Mouse (Mus musculus) heart, embryonic 14.5 days (tissue): ENCODE measurements around the gene Caap1. TPM values are rescaled to one million over a fixed set of nuclear protein-coding genes. Genes with fewer than 3 reads are reported as not detected.
A peak's percentile ranks its signal among the peaks of the same experiment; 100 is the strongest.

ENCODE experiments used
- ATAC-seq: fragments of 200-750 bp; cut with Nextera tagmentation; 2 replicates; pipeline ENCODE4 v1.8.0; 2017; ENCODE audit warnings: low read depth, moderate TSS enrichment; ENCODE audit not compliant: insufficient number of reproducible peaks, insufficient read depth, low FRiP score
- H3K27ac ChIP-seq, 2 experiments: fragments of 200-500 bp in 1 of 2; fragments of 300-500 bp in 1 of 2; sonication (generic) in 1 of 2; replicated peaks in 1 of 2; 2 replicates each; pipeline ENCODE4 v1.5.1; 2012 to 2014; ENCODE audit warnings: low read depth in 2 of 2, low read length in 2 of 2, control low read depth in 1 of 2, mild to moderate bottlenecking in 1 of 2, mixed read lengths in 1 of 2; ENCODE audit not compliant: control insufficient read depth in 1 of 2, insufficient read depth in 1 of 2
- H3K27me3 ChIP-seq: fragments of 300-500 bp; sonication (generic); 2 replicates; pipeline ENCODE4 v1.6.1; 2014; ENCODE audit warnings: mild to moderate bottlenecking, low read length, control low read depth; ENCODE audit not compliant: control insufficient read depth, insufficient read depth
- H3K36me3 ChIP-seq: fragments of 300-500 bp; sonication (generic); 2 replicates; pipeline ENCODE4 v1.6.1; 2014; ENCODE audit warnings: mild to moderate bottlenecking, control low read depth, low read length, mixed read lengths; ENCODE audit not compliant: control insufficient read depth, insufficient read depth
- H3K4me1 ChIP-seq, 2 experiments: fragments of 200-500 bp in 1 of 2; fragments of 300-500 bp in 1 of 2; sonication (generic) in 1 of 2; 2 replicates each; pipeline ENCODE4 v1.6.1; 2012 to 2014; ENCODE audit warnings: low read length in 2 of 2, control low read depth in 1 of 2, mixed read lengths in 1 of 2; ENCODE audit not compliant: control insufficient read depth in 2 of 2, insufficient read depth in 2 of 2
- H3K4me2 ChIP-seq: fragments of 300-500 bp; sonication (generic); 2 replicates; pipeline ENCODE4 v1.6.1; 2014; ENCODE audit warnings: mild to moderate bottlenecking, low read length
- H3K4me3 ChIP-seq, 2 experiments: fragments of 200-500 bp in 1 of 2; fragments of 300-500 bp in 1 of 2; sonication (generic) in 1 of 2; 2 replicates each; pipeline ENCODE4 v1.5.1; 2012 to 2014; ENCODE audit warnings: low read length in 2 of 2, mild to moderate bottlenecking in 2 of 2, control low read depth in 1 of 2, low read depth in 1 of 2, moderate library complexity in 1 of 2; ENCODE audit not compliant: control insufficient read depth in 1 of 2, insufficient read depth in 1 of 2
- H3K9ac ChIP-seq: fragments of 300-500 bp; sonication (generic); 2 replicates; pipeline ENCODE4 v1.6.1; 2014; ENCODE audit warnings: mild to moderate bottlenecking, low read length
- H3K9me3 ChIP-seq: fragments of 300-500 bp; sonication (generic); 2 replicates; pipeline ENCODE4 v1.6.1; 2016; ENCODE audit warnings: low read length, control low read depth; ENCODE audit not compliant: control insufficient read depth
- WGBS: fragments of 180-500 bp; shearing (Covaris S2); extraction: QIAGEN DNeasy Blood & Tissue Kit; methylation state at CpG from one replicate; pipeline ENCODE4 v1.1.7; 2014; 5-methylcytosine and 5-hydroxymethylcytosine counted together
- polyA plus RNA-seq: library from polyadenylated mRNA; unstranded; fragments of >200 nt; fragmentation: Nextera tagmentation; extraction: Ambion mirVana; gene quantifications from 2 replicates; pipeline ENCODE4 v1.2.1, GENCODE M21; 2014

Caap1 gene
- polyA plus RNA-seq, 1 experiment from 2014 or later = 12.3 TPM

DNA sequence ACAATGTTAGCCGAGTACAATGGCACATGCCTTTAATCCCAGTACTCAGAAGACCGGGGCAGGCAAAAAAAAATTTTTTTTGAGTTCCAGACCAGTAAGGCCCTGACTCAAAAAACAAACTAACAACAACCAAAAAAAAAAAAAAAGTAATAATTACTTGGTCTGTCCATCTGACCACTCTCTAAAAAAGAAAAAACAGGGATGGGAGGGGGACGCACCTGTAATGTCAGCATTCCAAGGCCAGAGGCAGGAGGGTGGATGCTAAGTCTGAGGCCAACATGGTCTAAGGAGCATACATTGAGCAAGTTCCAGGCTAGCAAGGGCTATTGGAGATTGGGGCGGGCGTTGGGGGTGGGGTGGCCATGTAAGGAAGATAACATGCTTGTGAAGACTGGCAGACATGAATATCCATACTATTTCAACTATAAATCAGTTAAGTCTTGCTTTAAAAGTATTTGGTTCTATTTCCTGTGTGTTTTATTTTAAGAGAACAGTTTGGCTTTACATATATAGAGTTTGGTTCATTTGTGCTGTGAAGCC lies 1.6 kb downstream of the Caap1 start:
- peak overlapping the region; percentile 84 for H3K4me2 ChIP-seq
- H3K9me3 ChIP-seq = no peaks in the 10 kb centered on the region
- ATAC-seq = no peak

DNA sequence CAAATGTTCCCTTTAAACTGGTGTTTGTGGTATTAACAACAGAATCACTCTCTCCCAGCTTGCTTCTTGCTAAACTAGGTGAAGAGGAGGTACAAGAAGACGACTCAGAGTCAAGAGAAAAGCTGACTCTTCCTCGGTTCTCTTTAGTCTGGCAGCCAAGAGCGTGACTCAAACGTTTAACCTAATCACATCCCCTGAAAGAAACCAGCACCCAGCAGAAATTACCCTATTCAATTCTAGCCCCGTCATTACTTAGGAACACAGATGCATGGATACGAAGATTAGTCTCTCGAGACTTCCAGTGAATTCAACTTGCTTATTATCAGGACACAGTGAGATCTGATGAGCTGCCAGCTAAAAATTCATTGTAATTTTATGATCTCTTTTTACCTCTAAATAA lies 12.3 kb downstream of the Caap1 start:
- Histone ChIP-seq H3K9ac (no peak overlapping the region), H3K4me2 (no peak overlapping the region), H3K9me3 (no peaks in the 10 kb centered on the region), H3K4me1 (no peaks in the 10 kb centered on the region), H3K27ac (no peak overlapping the region), H3K4me3 (no peak overlapping the region), H3K36me3 (peaks cover 43% of the 10 kb centered on the region), H3K27me3 (no peaks in the 10 kb centered on the region)
- ATAC-seq = no peak
- 79% methylated on average over 7 of the region's 7 CpGs for WGBS

More for the DNA sequence above, 1.6 kb downstream of the Caap1 start:
- WGBS = 86% methylated on average over 5 of the region's 5 CpGs
- peaks cover 6% of the 10 kb centered on the region for H3K36me3 ChIP-seq
- H3K27me3 ChIP-seq = no peaks in the 10 kb centered on the region
- H3K4me3 ChIP-seq = no peak overlapping the region; a peak in 1 of 4 replicates
- H3K27ac ChIP-seq = no peak overlapping the region
- H3K9ac ChIP-seq = no peak overlapping the region
- peaks cover 0 to 10% of the 10 kb centered on the region in 2 experiments; a peak in 2 of 4 replicates for H3K4me1 ChIP-seq

DNA sequence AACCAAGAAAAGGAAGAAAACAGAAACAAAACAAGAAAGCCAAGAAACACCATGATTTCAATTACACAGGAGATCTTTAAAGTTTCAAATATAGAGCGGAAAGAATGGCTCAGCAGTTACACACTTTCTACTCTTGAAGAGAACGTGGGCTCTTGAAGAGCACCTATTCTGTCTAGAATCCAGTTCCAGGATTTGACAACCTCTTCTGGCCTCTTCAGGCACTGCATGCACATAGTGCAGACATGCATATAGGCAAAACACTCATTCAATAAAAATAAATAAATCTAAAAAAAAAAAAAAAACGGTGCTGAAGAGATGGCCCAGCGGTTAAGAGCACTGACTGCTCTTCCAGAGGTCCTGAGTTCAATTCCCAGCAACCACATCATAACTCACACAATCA lies 13.6 kb downstream of the Caap1 start:
- Histone ChIP-seq H3K9me3 (no peaks in the 10 kb centered on the region), H3K4me3 (no peak overlapping the region), H3K36me3 (peaks cover 43% of the 10 kb centered on the region), H3K27me3 (no peaks in the 10 kb centered on the region), H3K27ac (no peak overlapping the region), H3K9ac (no peak overlapping the region), H3K4me1 (no peaks in the 10 kb centered on the region), H3K4me2 (no peak overlapping the region)
- WGBS = 92% methylated on average over 4 of the region's 4 CpGs
- ATAC-seq = no peak

DNA sequence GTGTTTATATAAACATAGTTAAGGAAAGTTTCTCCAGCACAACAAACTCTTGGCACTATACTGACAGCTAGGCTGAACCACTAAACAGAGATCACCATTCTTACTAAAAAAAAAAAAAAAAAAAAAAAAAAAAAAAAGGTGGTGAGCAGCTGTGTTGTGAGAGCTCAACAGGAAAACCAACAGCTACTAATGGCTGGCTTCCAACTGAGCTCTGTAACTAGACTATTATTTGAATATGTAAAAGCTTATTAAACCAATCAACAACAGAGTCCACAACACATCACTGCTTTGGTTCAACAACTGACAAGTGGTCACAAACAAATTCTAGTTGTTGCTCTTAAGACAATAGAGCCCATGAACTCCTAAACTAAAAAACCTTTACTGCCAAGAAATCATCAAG lies 23.4 kb downstream of the Caap1 start:
- ATAC-seq = no peak
- no peaks in the 10 kb centered on the region for H3K9me3 ChIP-seq
- H3K27me3 ChIP-seq = no peaks in the 10 kb centered on the region
- H3K9ac ChIP-seq = no peak overlapping the region
- H3K27ac ChIP-seq = no peak overlapping the region
- H3K4me2 ChIP-seq = no peak overlapping the region
- no peak overlapping the region for H3K4me3 ChIP-seq
- no peaks in the 10 kb centered on the region for H3K4me1 ChIP-seq
- peaks cover 4% of the 10 kb centered on the region; the same call in 1 of the 2 replicates for H3K36me3 ChIP-seq

DNA sequence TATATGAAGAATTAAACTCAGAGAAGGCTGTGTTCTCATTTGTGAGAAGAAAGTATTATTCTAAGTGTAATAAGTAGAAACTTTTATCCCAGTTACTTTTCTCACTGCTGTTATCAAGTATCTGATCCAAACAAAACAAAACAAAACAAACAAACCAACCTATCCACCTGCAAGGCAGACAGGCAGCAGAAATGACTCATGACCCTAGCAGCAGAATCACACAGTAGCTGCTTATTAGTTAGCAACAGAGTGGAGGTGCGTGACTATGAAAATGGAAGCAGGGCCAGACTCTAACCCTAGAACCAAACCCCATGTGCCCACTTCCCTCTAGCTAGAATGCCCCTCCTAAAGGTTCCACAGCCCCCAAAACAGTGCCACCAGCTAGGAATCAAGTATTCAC lies 27.1 kb downstream of the Caap1 start:
- 94% methylated on average over 1 of the region's 1 CpGs for WGBS

DNA sequence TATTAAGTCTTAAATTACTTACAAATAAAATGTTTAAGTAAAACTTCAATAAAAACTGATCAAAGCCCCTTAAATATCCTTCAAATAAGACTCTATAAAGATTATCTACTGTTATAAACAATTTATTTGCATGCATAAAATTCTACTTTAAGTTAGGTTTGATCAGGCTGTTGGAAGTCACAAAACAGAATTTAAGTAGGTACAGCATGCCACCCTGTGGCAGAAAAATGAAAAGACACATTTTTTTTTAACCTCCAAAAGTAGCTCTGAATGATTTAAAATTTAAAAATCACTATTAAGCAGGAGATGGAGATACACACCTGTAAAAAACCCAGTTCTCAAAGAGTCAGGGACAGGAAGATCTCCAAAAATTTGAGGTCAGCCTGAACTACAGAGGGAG lies 33.3 kb downstream of the Caap1 start:
- Histone ChIP-seq H3K9ac (no peak overlapping the region), H3K4me1 (no peaks in the 10 kb centered on the region), H3K4me2 (no peak overlapping the region), H3K9me3 (no peaks in the 10 kb centered on the region), H3K4me3 (no peak overlapping the region), H3K27ac (no peak overlapping the region), H3K27me3 (no peaks in the 10 kb centered on the region), H3K36me3 (0 out of 2 replicates have a peak, but pooled peaks cover 4% of the 10 kb centered on the region)
- ATAC-seq = no peak

More for the DNA sequence above, 27.1 kb downstream of the Caap1 start:
- Histone ChIP-seq H3K9ac (no peak overlapping the region), H3K4me2 (no peak overlapping the region), H3K27ac (no peak overlapping the region), H3K9me3 (no peaks in the 10 kb centered on the region), H3K4me1 (no peaks in the 10 kb centered on the region), H3K4me3 (no peak overlapping the region), H3K27me3 (no peaks in the 10 kb centered on the region), H3K36me3 (no peaks in the 10 kb centered on the region)
- ATAC-seq = no peak

DNA sequence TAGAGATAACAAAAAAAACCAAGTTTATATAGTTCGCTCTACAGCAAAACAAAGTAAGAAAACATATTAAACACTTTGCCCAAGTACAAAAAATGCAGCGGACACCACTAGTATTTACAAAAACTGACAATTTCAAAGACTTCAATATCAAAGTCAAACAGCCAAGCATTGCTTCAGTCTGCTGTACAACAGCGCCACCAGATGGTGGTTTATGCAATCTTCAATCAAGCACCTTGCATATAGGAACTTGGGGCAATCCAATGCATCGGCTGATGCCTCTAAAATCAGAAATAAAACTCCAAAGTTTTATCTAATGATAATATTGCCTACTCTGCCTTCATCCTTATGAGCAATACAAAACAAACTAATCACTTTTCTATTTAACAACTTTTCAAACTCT lies 39.0 kb downstream of the Caap1 start:
- Histone ChIP-seq H3K27me3 (no peaks in the 10 kb centered on the region), H3K9me3 (no peaks in the 10 kb centered on the region), H3K4me1 (no peaks in the 10 kb centered on the region), H3K36me3 (0 out of 2 replicates have a peak, but pooled peaks cover 4% of the 10 kb centered on the region), H3K4me2 (no peak overlapping the region), H3K4me3 (no peak overlapping the region), H3K27ac (no peak overlapping the region), H3K9ac (no peak overlapping the region)
- no peak for ATAC-seq
- WGBS = 71% methylated on average over 4 of the region's 4 CpGs

DNA sequence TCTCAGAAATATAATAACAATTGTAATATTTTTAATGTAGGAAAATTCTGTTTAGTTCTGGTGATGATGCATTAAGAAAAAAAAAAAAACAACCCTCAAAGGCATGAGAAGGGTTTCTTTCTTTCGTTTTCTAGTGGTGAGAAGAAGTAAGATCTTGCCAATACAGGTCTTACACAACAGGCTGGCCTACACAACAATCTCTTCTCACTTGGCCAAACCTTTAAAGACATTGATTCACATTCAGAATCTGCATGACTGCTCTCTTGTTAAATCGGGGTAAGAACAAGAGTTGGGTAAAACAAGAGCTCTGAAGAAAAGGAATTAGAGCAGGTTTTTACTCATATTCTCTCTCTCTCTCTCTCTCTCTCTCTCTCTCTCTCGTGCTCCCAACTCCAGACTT lies 41.2 kb downstream of the Caap1 start:
- Histone ChIP-seq H3K36me3 (peaks cover 12% of the 10 kb centered on the region), H3K4me2 (no peak overlapping the region), H3K4me1 (no peaks in the 10 kb centered on the region), H3K27me3 (no peaks in the 10 kb centered on the region), H3K9ac (no peak overlapping the region), H3K27ac (no peak overlapping the region), H3K4me3 (no peak overlapping the region), H3K9me3 (no peaks in the 10 kb centered on the region)
- ATAC-seq = no peak
- whole genome bisulfite sequencing = 88% methylated on average over 3 of the region's 3 CpGs
